Mouse (Mus musculus): ENCODE measurements around the gene Kcnq4. TPM values are rescaled to one million over a fixed set of nuclear protein-coding genes. Genes with fewer than 3 reads are reported as not detected.

Kcnq4 gene
- polyA plus RNA-seq, 1 experiment from 2014 or later: 1.6 TPM

DNA sequence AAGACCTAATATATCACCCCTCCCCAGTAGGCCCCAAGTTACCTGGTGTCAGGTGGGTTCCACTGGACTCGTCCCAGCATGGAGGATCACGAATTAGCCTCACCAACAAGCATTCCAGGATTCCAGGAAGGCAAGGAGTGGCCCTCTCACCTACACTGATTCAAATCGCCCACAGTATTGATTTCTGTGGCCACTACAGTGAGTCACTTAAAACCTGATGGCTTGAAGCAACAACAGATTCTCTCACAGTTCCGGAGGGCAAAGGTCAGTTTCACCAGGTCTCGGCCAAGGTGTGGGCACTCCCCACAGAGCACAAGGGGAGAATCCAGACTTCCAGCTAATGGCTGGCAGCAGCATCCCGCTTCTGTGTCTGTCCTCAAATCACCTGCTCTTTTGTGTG is 59.1 kb downstream of the Kcnq4 start:
- Histone ChIP-seq H3K36me3 (ENCODE audit: control insufficient read depth, insufficient read depth) (no peaks in the 10 kb centered on the region), H3K9ac (ENCODE audit: low read depth, low read length) (no peak overlapping the region), H3K27ac (ENCODE audit: low read depth, low read length) (no peak overlapping the region), H3K4me3 (ENCODE audit: low read depth, low read length) (no peak overlapping the region), H3K4me1 (replicated peaks; ENCODE audit: control insufficient read depth, insufficient read depth, low read length) (no peaks in the 10 kb centered on the region), H3K4me2 (replicated peaks; ENCODE audit: low read depth) (no peak overlapping the region), H3K27me3 (replicated peaks; ENCODE audit: control insufficient read depth, insufficient read depth, low read length) (no peaks in the 10 kb centered on the region), H3K9me3 (ENCODE audit: control insufficient read depth) (no peaks in the 10 kb centered on the region)
- no peak for TF ChIP-seq CTCF (IDR thresholded peaks at IDR 0.05; ENCODE audit: low read depth)
- WGBS: 36% methylated on average over 6 of the region's 6 CpGs
- ATAC-seq: peak; percentile 83

- H3K27me3 ChIP-seq (replicated peaks; ENCODE audit: control insufficient read depth, insufficient read depth, low read length): no peaks in the 10 kb centered on the region
- 55% methylated on average over 6 of the region's 6 CpGs for WGBS
- no peak overlapping the region for H3K27ac ChIP-seq (ENCODE audit: low read depth, low read length)
- H3K9ac ChIP-seq (ENCODE audit: low read depth, low read length): no peak overlapping the region
- H3K36me3 ChIP-seq (ENCODE audit: control insufficient read depth, insufficient read depth): no peaks in the 10 kb centered on the region
- no peak for TF ChIP-seq CTCF (IDR thresholded peaks at IDR 0.05; ENCODE audit: low read depth)
- H3K4me1 ChIP-seq (replicated peaks; ENCODE audit: control insufficient read depth, insufficient read depth, low read length): no peaks in the 10 kb centered on the region
- no peak for ATAC-seq
- H3K4me3 ChIP-seq (ENCODE audit: low read depth, low read length): no peak overlapping the region
- H3K9me3 ChIP-seq (ENCODE audit: control insufficient read depth): no peaks in the 10 kb centered on the region
- no peak overlapping the region for H3K4me2 ChIP-seq (replicated peaks; ENCODE audit: low read depth)
Measured at GRCm38 (mm10) chr4:120687282-120687681, 61.1 kb downstream of the Kcnq4 start.

- Histone ChIP-seq H3K9me3 (ENCODE audit: control insufficient read depth) (no peaks in the 10 kb centered on the region), H3K27ac (ENCODE audit: low read depth, low read length) (no peak overlapping the region), H3K36me3 (ENCODE audit: control insufficient read depth, insufficient read depth) (no peaks in the 10 kb centered on the region), H3K4me1 (replicated peaks; ENCODE audit: control insufficient read depth, insufficient read depth, low read length) (no peaks in the 10 kb centered on the region), H3K9ac (ENCODE audit: low read depth, low read length) (no peak overlapping the region), H3K4me3 (ENCODE audit: low read depth, low read length) (no peak overlapping the region), H3K27me3 (replicated peaks; ENCODE audit: control insufficient read depth, insufficient read depth, low read length) (no peaks in the 10 kb centered on the region), H3K4me2 (replicated peaks; ENCODE audit: low read depth) (no peak overlapping the region)
- no peak for TF ChIP-seq CTCF (IDR thresholded peaks at IDR 0.05; ENCODE audit: low read depth)
- 56% methylated on average over 9 of the region's 9 CpGs for WGBS
- no peak for ATAC-seq
Measured at GRCm38 (mm10) chr4:120683278-120683997, 65.0 kb downstream of the Kcnq4 start.

- no peaks in the 10 kb centered on the region for H3K9me3 ChIP-seq (ENCODE audit: control insufficient read depth)
Measured at GRCm38 (mm10) chr4:120682168-120682567, 66.2 kb downstream of the Kcnq4 start.

GRCm38 (mm10) chr4:120680953-120681352 is 67.5 kb downstream of the Kcnq4 start:
- Histone ChIP-seq H3K27me3 (replicated peaks; ENCODE audit: control insufficient read depth, insufficient read depth, low read length) (no peaks in the 10 kb centered on the region), H3K27ac (ENCODE audit: low read depth, low read length) (no peak overlapping the region), H3K9ac (ENCODE audit: low read depth, low read length) (no peak overlapping the region), H3K4me3 (ENCODE audit: low read depth, low read length) (no peak overlapping the region), H3K4me1 (replicated peaks; ENCODE audit: control insufficient read depth, insufficient read depth, low read length) (no peaks in the 10 kb centered on the region), H3K9me3 (ENCODE audit: control insufficient read depth) (no peaks in the 10 kb centered on the region), H3K4me2 (replicated peaks; ENCODE audit: low read depth) (no peak overlapping the region), H3K36me3 (ENCODE audit: control insufficient read depth, insufficient read depth) (no peaks in the 10 kb centered on the region)
- 53% methylated on average over 7 of the region's 7 CpGs for WGBS
- no peak for ATAC-seq
- TF ChIP-seq CTCF (IDR thresholded peaks at IDR 0.05; ENCODE audit: low read depth): peak; percentile 84

More at GRCm38 (mm10) chr4:120682168-120682567, 66.2 kb downstream of the Kcnq4 start:
- H3K27me3 ChIP-seq (replicated peaks; ENCODE audit: control insufficient read depth, insufficient read depth, low read length): no peaks in the 10 kb centered on the region
- no peak for ATAC-seq
- TF ChIP-seq CTCF (IDR thresholded peaks at IDR 0.05; ENCODE audit: low read depth): peak; percentile 83
- H3K36me3 ChIP-seq (ENCODE audit: control insufficient read depth, insufficient read depth): no peaks in the 10 kb centered on the region
- no peak overlapping the region for H3K27ac ChIP-seq (ENCODE audit: low read depth, low read length)
- no peak overlapping the region for H3K4me2 ChIP-seq (replicated peaks; ENCODE audit: low read depth)
- no peak overlapping the region for H3K9ac ChIP-seq (ENCODE audit: low read depth, low read length)
- no peak overlapping the region for H3K4me3 ChIP-seq (ENCODE audit: low read depth, low read length)
- WGBS: 47% methylated on average over 10 of the region's 10 CpGs
- no peaks in the 10 kb centered on the region for H3K4me1 ChIP-seq (replicated peaks; ENCODE audit: control insufficient read depth, insufficient read depth, low read length)

DNA sequence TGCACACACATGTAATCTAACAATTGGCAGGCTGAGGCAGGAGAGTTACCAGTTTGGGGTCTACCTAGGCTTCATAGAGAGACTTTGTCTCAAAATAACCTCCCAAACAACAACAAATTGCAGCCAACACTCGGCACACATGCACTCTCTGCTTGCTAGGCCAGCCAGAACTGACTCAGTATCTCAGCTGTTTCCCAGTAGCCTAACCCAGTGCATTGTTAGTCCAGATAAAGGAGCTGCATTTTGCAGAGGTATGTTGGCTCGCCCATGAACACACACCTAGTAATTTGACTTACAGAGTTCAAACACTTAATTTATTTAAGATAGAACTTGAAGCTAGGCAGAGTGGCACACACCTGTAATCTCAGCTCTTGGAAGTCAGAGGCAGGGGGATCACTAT is 72.8 kb downstream of the Kcnq4 start:
- no peaks in the 10 kb centered on the region for H3K9me3 ChIP-seq (ENCODE audit: control insufficient read depth)
- no peak overlapping the region for H3K9ac ChIP-seq (ENCODE audit: low read depth, low read length)
- H3K4me2 ChIP-seq (replicated peaks; ENCODE audit: low read depth): no peak overlapping the region
- ATAC-seq: no peak
- no peak overlapping the region for H3K4me3 ChIP-seq (ENCODE audit: low read depth, low read length)
- H3K4me1 ChIP-seq (replicated peaks; ENCODE audit: control insufficient read depth, insufficient read depth, low read length): no peaks in the 10 kb centered on the region
- H3K27ac ChIP-seq (ENCODE audit: low read depth, low read length): no peak overlapping the region
- no peaks in the 10 kb centered on the region for H3K27me3 ChIP-seq (replicated peaks; ENCODE audit: control insufficient read depth, insufficient read depth, low read length)
- no peaks in the 10 kb centered on the region for H3K36me3 ChIP-seq (ENCODE audit: control insufficient read depth, insufficient read depth)
- WGBS: 57% methylated on average over 2 of the region's 2 CpGs
- no peak for TF ChIP-seq CTCF (IDR thresholded peaks at IDR 0.05; ENCODE audit: low read depth)
